Comparison of ENCODE assay signal across 18 mouse cellular contexts in the genomic region with DNA sequence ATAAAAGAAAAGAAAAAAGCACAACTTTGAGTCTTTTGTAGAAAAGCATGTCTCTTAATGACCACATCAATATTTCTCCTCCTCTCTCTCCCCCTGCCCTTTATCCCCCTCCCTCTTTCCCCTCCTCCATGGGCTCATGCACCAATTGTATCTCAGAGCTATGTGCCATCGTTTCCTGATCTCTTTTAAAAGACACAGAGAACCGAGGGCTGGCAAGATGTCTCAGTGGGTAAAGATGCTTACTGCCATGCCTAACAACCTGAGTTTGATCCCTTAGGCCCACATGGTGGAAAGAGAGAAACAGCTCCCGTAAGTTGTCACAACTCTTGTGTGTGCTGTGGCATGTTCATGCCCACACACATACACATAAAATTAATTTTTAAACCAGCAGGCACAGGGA. TPM values are rescaled to one million over a fixed set of nuclear protein-coding genes. Genes with fewer than 3 reads are reported as not detected.
DNase-seq lines count a peak whose midpoint lies in the region; ATAC-seq and TF ChIP-seq lines count a peak whose summit lies in the region.
"Had no signal": no experiment of that assay in that cellular context is flagged by ENCODE, and none has a peak within 500 bp of the region (broad histone marks: within the 10 kb centered on the region; RNA-seq: fewer than 3 reads in every experiment).

No protein-coding gene starts in this region.

- no peak for DNase-seq in heart, postnatal 4 days
- no peak for DNase-seq in stomach, postnatal 0 days (ENCODE audit: low spot score)
- no peak for DNase-seq in cerebellum, postnatal 25 days
- DNase-seq in thymus, postnatal 25 days, result no peak
- DNase-seq: adrenal gland, postnatal 10 days; cerebellum, adult 9-11 months; kidney, adult 8-10 months; kidney, postnatal 14 days; left cerebral cortex, postnatal 4 days; lung, postnatal 10 days; right cerebral cortex, postnatal 25 days; thymus, postnatal 14 days had no signal

- H3K4me1 ChIP-seq in heart, embryonic 13.5 days, result peaks cover 58% of the 10 kb centered on the region
- H3K4me1 ChIP-seq in stomach, embryonic 14.5 days (ENCODE audit: control insufficient read depth, insufficient read depth, low read length), result 0 out of 2 replicates have a peak, but pooled peaks cover 3% of the 10 kb centered on the region
- H3K4me1 ChIP-seq in stomach, postnatal 0 days (replicated peaks; ENCODE audit: control insufficient read depth, insufficient read depth), result no peaks in the 10 kb centered on the region
- peaks cover 75% of the 10 kb centered on the region for H3K4me1 ChIP-seq in liver, embryonic 16.5 days (ENCODE audit: control insufficient read depth, low read depth, low read length)

- no peaks in the 10 kb centered on the region for H3K36me3 ChIP-seq in heart, embryonic 13.5 days
- no peaks in the 10 kb centered on the region for H3K36me3 ChIP-seq in stomach, embryonic 14.5 days (ENCODE audit: control insufficient read depth, insufficient read depth, low read length)
- H3K36me3 ChIP-seq in stomach, postnatal 0 days (ENCODE audit: control insufficient read depth, insufficient read depth, low read length), result no peaks in the 10 kb centered on the region
- H3K36me3 ChIP-seq in liver, embryonic 16.5 days (ENCODE audit: control insufficient read depth, insufficient read depth), result no peaks in the 10 kb centered on the region
- H3K36me3 ChIP-seq: embryonic facial prominence, embryonic 13.5 days; neural tube, embryonic 15.5 days had no signal

- TF ChIP-seq CTCF in stomach, postnatal 0 days (IDR thresholded peaks at IDR 0.05; ENCODE audit: low read depth), result no peak

- H3K9ac ChIP-seq in heart, embryonic 13.5 days, result no peak overlapping the region
- H3K9ac ChIP-seq in stomach, embryonic 14.5 days (replicated peaks; ENCODE audit: low read depth, low read length), result no peak overlapping the region
- no peak overlapping the region for H3K9ac ChIP-seq in stomach, postnatal 0 days (ENCODE audit: low read length)
- peak overlapping the region; percentile 44 for H3K9ac ChIP-seq in liver, embryonic 16.5 days (ENCODE audit: low read depth, low read length)
- H3K9ac ChIP-seq: neural tube, embryonic 15.5 days had no signal

- H3K27me3 ChIP-seq in heart, embryonic 13.5 days (replicated peaks), result peaks cover 21% of the 10 kb centered on the region
- H3K27me3 ChIP-seq in stomach, embryonic 14.5 days (ENCODE audit: control insufficient read depth, insufficient read depth, low read length), result no peaks in the 10 kb centered on the region
- H3K27me3 ChIP-seq in stomach, postnatal 0 days (ENCODE audit: control insufficient read depth, insufficient read depth, low read length), result no peaks in the 10 kb centered on the region
- H3K27me3 ChIP-seq in liver, embryonic 16.5 days (ENCODE audit: control insufficient read depth, insufficient read depth, low read depth, low read length), result no peaks in the 10 kb centered on the region
- H3K27me3 ChIP-seq: neural tube, embryonic 15.5 days had no signal

- no peak overlapping the region for H3K4me3 ChIP-seq in heart, embryonic 13.5 days
- no peak overlapping the region for H3K4me3 ChIP-seq in stomach, embryonic 14.5 days (ENCODE audit: low read depth, low read length)
- H3K4me3 ChIP-seq in stomach, postnatal 0 days (ENCODE audit: low read depth, low read length), result no peak overlapping the region
- H3K4me3 ChIP-seq in liver, embryonic 16.5 days (ENCODE audit: low read depth, low read length), result peak overlapping the region; percentile 23; the same call in 1 of the 2 replicates
- H3K4me3 ChIP-seq: left cerebral cortex, adult 2 months; neural tube, embryonic 15.5 days had no signal

- no peaks in the 10 kb centered on the region for H3K9me3 ChIP-seq in heart, embryonic 13.5 days
- no peaks in the 10 kb centered on the region for H3K9me3 ChIP-seq in stomach, embryonic 14.5 days (ENCODE audit: control insufficient read depth, low read depth, low read length)
- no peaks in the 10 kb centered on the region for H3K9me3 ChIP-seq in stomach, postnatal 0 days (ENCODE audit: control insufficient read depth, low read length)
- no peaks in the 10 kb centered on the region for H3K9me3 ChIP-seq in liver, embryonic 16.5 days (replicated peaks; ENCODE audit: control insufficient read depth, low read length)
- H3K9me3 ChIP-seq: embryonic facial prominence, embryonic 13.5 days; neural tube, embryonic 15.5 days had no signal

- WGBS in heart, embryonic 13.5 days, result 49% methylated on average over 3 of the region's 3 CpGs
- WGBS in stomach, embryonic 14.5 days, result 48% methylated on average over 3 of the region's 3 CpGs
- 49% methylated on average over 3 of the region's 3 CpGs for WGBS in stomach, postnatal 0 days
- WGBS in liver, embryonic 16.5 days (ENCODE audit: insufficient replicate concordance), result 25% methylated on average over 3 of the region's 3 CpGs

- H3K4me2 ChIP-seq in heart, embryonic 13.5 days, result peak overlapping the region; percentile 58
- no peak overlapping the region for H3K4me2 ChIP-seq in stomach, embryonic 14.5 days (replicated peaks; ENCODE audit: low read depth, low read length)
- no peak overlapping the region for H3K4me2 ChIP-seq in stomach, postnatal 0 days (replicated peaks; ENCODE audit: low read depth)
- H3K4me2 ChIP-seq in liver, embryonic 16.5 days (ENCODE audit: low read depth, low read length), result peak overlapping the region; percentile 56

- H3K27ac ChIP-seq in heart, embryonic 13.5 days (replicated peaks), result peak overlapping the region; percentile 55
- peak overlapping the region; percentile 16; the same call in 1 of the 2 replicates for H3K27ac ChIP-seq in stomach, embryonic 14.5 days (ENCODE audit: low read length)
- H3K27ac ChIP-seq in stomach, postnatal 0 days (replicated peaks), result no peak overlapping the region; the same call in 1 of the 2 replicates
- peak overlapping the region; percentile 89 for H3K27ac ChIP-seq in liver, embryonic 16.5 days (ENCODE audit: low read length)
- H3K27ac ChIP-seq: left cerebral cortex, adult 2 months had no signal

- no peak for TF ChIP-seq EP300 in stomach, postnatal 0 days (optimal IDR thresholded peaks at IDR 0.05)

- no peak for ATAC-seq in heart, embryonic 13.5 days (ENCODE audit: extremely low read depth, insufficient number of reproducible peaks, low FRiP score, low TSS enrichment)
- ATAC-seq in stomach, embryonic 14.5 days (ENCODE audit: insufficient number of reproducible peaks, insufficient read depth, low FRiP score, low read depth), result no peak
- no peak for ATAC-seq in stomach, postnatal 0 days (ENCODE audit: low FRiP score, low TSS enrichment)
- no peak for ATAC-seq in liver, embryonic 16.5 days (ENCODE audit: low read depth)

RNA-seq across cellular contexts. Expression of a gene that starts 6.9 kb away (rescaled TPM):
- polyA plus RNA-seq in heart, embryonic 13.5 days (2015; fragmentation: Nextera tagmentation; extraction: Ambion mirVana), result 2.1 and 2.2 TPM in 2 replicates
- 1 to 10 TPM; 2.1 to 2.3 TPM for total RNA-seq in heart, postnatal 4 days (2021)
- polyA plus RNA-seq in stomach, embryonic 14.5 days (2014; fragmentation: Nextera tagmentation; extraction: Ambion mirVana), result 12.9 and 14.1 TPM in 2 replicates
- polyA plus RNA-seq in stomach, postnatal 0 days (2015; fragmentation: Nextera tagmentation; extraction: Ambion mirVana), result 9.3 and 9.8 TPM in 2 replicates
- 8.3 and 8.5 TPM in 2 replicates for polyA plus RNA-seq in liver, embryonic 16.5 days (2015; fragmentation: Nextera tagmentation; extraction: Ambion mirVana)

RNA-seq across cellular contexts. Expression of a gene that starts 11.2 kb away (rescaled TPM):
- 1.6 and 2.1 TPM in 2 replicates for polyA plus RNA-seq in heart, embryonic 13.5 days (2015; fragmentation: Nextera tagmentation; extraction: Ambion mirVana)
- 1 to 10 TPM; 3.6 to 3.9 TPM for total RNA-seq in heart, postnatal 4 days (2021)
- 3.5 and 5.0 TPM in 2 replicates for polyA plus RNA-seq in stomach, embryonic 14.5 days (2014; fragmentation: Nextera tagmentation; extraction: Ambion mirVana)
- polyA plus RNA-seq in stomach, postnatal 0 days (2015; fragmentation: Nextera tagmentation; extraction: Ambion mirVana), result 3.5 and 4.3 TPM in 2 replicates
- polyA plus RNA-seq in liver, embryonic 16.5 days (2015; fragmentation: Nextera tagmentation; extraction: Ambion mirVana), result 2.5 and 2.7 TPM in 2 replicates

RNA-seq across cellular contexts. Expression of a gene that starts 34.9 kb away (rescaled TPM):
- 11.9 and 13.4 TPM in 2 replicates for polyA plus RNA-seq in heart, embryonic 13.5 days (2015; fragmentation: Nextera tagmentation; extraction: Ambion mirVana)
- total RNA-seq in heart, postnatal 4 days (2021), result 10 to 100 TPM in 1 of 2 experiments, 1 to 10 TPM in 1; 9.5 to 10.2 TPM
- 25.2 and 25.7 TPM in 2 replicates for polyA plus RNA-seq in stomach, embryonic 14.5 days (2014; fragmentation: Nextera tagmentation; extraction: Ambion mirVana)
- 2.7 and 3.5 TPM in 2 replicates for polyA plus RNA-seq in stomach, postnatal 0 days (2015; fragmentation: Nextera tagmentation; extraction: Ambion mirVana)
- polyA plus RNA-seq in liver, embryonic 16.5 days (2015; fragmentation: Nextera tagmentation; extraction: Ambion mirVana), result 25.6 and 27.5 TPM in 2 replicates

RNA-seq across cellular contexts. Expression of a gene that starts 59.3 kb away (rescaled TPM):
- 10.4 and 11.8 TPM in 2 replicates for polyA plus RNA-seq in heart, embryonic 13.5 days (2015; fragmentation: Nextera tagmentation; extraction: Ambion mirVana)
- total RNA-seq in heart, postnatal 4 days (2021), result 10 to 100 TPM; 19.9 to 23.4 TPM
- 10.8 and 10.9 TPM in 2 replicates for polyA plus RNA-seq in stomach, embryonic 14.5 days (2014; fragmentation: Nextera tagmentation; extraction: Ambion mirVana)
- 6.3 and 6.4 TPM in 2 replicates for polyA plus RNA-seq in stomach, postnatal 0 days (2015; fragmentation: Nextera tagmentation; extraction: Ambion mirVana)
- 7.4 and 7.5 TPM in 2 replicates for polyA plus RNA-seq in liver, embryonic 16.5 days (2015; fragmentation: Nextera tagmentation; extraction: Ambion mirVana)

Comparison
In these comparisons a context has a peak if more than half of its experiments do, and no peak if none do; other contexts are left out.
1. H3K4me2 ChIP-seq: peak in heart, embryonic 13.5 days (single experiment) and liver, embryonic 16.5 days (single experiment); none in stomach, embryonic 14.5 days (single experiment) and stomach, postnatal 0 days (single experiment).